In genomic region chr1:41897768-41898330, GRCm38 (mm10) we compare ENCODE assay signal across 11 mouse cellular contexts.
A peak's percentile ranks its signal among the peaks of the same experiment; 100 is the strongest.
DNase-seq lines count a peak whose midpoint lies in the region; ATAC-seq lines count a peak whose summit lies in the region.
"Had no signal": no experiment of that assay in that cellular context is flagged by ENCODE, and none has a peak within 500 bp of the region (broad histone marks: within the 10 kb centered on the region; RNA-seq: fewer than 3 reads in every experiment).

No protein-coding gene starts in this region.

- WGBS in midbrain, embryonic 14.5 days = 76% methylated on average over 4 of the region's 4 CpGs
- 86% methylated on average over 4 of the region's 4 CpGs for WGBS in midbrain, embryonic 11.5 days
- WGBS in hindbrain, embryonic 16.5 days = 62% methylated on average over 4 of the region's 4 CpGs

- no peak overlapping the region for H3K27ac ChIP-seq in midbrain, embryonic 14.5 days (replicated peaks; ENCODE audit: low read depth, low read length)
- no peak overlapping the region for H3K27ac ChIP-seq in midbrain, embryonic 11.5 days (ENCODE audit: low read depth, low read length)
- no peak overlapping the region for H3K27ac ChIP-seq in hindbrain, embryonic 16.5 days (ENCODE audit: low read depth, low read length)
- H3K27ac ChIP-seq: heart, embryonic 15.5 days; limb, embryonic 10.5 days had no signal

- no peak overlapping the region for H3K4me2 ChIP-seq in midbrain, embryonic 14.5 days (ENCODE audit: low read length)
- no peak overlapping the region for H3K4me2 ChIP-seq in midbrain, embryonic 11.5 days
- peak overlapping the region; percentile 31; the same call in 1 of the 2 replicates for H3K4me2 ChIP-seq in hindbrain, embryonic 16.5 days (ENCODE audit: low read length)
- H3K4me2 ChIP-seq: heart, embryonic 15.5 days had no signal

- H3K27me3 ChIP-seq in midbrain, embryonic 14.5 days (ENCODE audit: control insufficient read depth, insufficient read depth, low read length) = no peaks in the 10 kb centered on the region
- H3K27me3 ChIP-seq in midbrain, embryonic 11.5 days (ENCODE audit: control insufficient read depth, insufficient read depth, low read length) = no peaks in the 10 kb centered on the region
- H3K27me3 ChIP-seq in hindbrain, embryonic 16.5 days (replicated peaks; ENCODE audit: control insufficient read depth, insufficient read depth, low read length) = no peaks in the 10 kb centered on the region
- H3K27me3 ChIP-seq: heart, embryonic 15.5 days had no signal

- DNase-seq in frontal cortex, postnatal 36 days (ENCODE audit: low spot score in 2 of 2) = peak; percentile 36 to 65
- no peak for DNase-seq in frontal cortex, postnatal 14 days (ENCODE audit: low spot score in 2 of 2)
- peak; percentile 79 for DNase-seq in midbrain, embryonic 14.5 days
- DNase-seq in midbrain, embryonic 11.5 days (ENCODE audit: low spot score, missing footprints) = no peak
- DNase-seq in retina, embryonic 14.5 days (ENCODE audit: low spot score) = peak; percentile 6
- no peak for DNase-seq in B cell, adult 2 months
- no peak for DNase-seq in thymus, postnatal 36 days
- DNase-seq: thymus, postnatal 14 days had no signal

- H3K4me1 ChIP-seq in midbrain, embryonic 14.5 days (ENCODE audit: control insufficient read depth, insufficient read depth, low read length) = no peaks in the 10 kb centered on the region
- no peaks in the 10 kb centered on the region for H3K4me1 ChIP-seq in midbrain, embryonic 11.5 days (ENCODE audit: control insufficient read depth, insufficient read depth, low read length)
- no peaks in the 10 kb centered on the region for H3K4me1 ChIP-seq in hindbrain, embryonic 16.5 days (ENCODE audit: control insufficient read depth, insufficient read depth, low read depth, low read length)
- H3K4me1 ChIP-seq: heart, embryonic 15.5 days; limb, embryonic 10.5 days had no signal

- no peak overlapping the region for H3K9ac ChIP-seq in midbrain, embryonic 14.5 days (replicated peaks; ENCODE audit: low read length)
- no peak overlapping the region for H3K9ac ChIP-seq in midbrain, embryonic 11.5 days (ENCODE audit: low read length)
- H3K9ac ChIP-seq in hindbrain, embryonic 16.5 days (ENCODE audit: low read depth, low read length) = no peak overlapping the region
- H3K9ac ChIP-seq: heart, embryonic 15.5 days had no signal

- ATAC-seq in midbrain, embryonic 14.5 days (ENCODE audit: low FRiP score, low TSS enrichment) = no peak; the same call in 1 of the 2 replicates
- no peak for ATAC-seq in midbrain, embryonic 11.5 days (ENCODE audit: low FRiP score)
- ATAC-seq in hindbrain, embryonic 16.5 days = peak; percentile 63

- H3K36me3 ChIP-seq in midbrain, embryonic 14.5 days (ENCODE audit: control insufficient read depth, insufficient read depth, low read length) = no peaks in the 10 kb centered on the region
- H3K36me3 ChIP-seq in midbrain, embryonic 11.5 days (ENCODE audit: control insufficient read depth, insufficient read depth, low read length) = no peaks in the 10 kb centered on the region
- H3K36me3 ChIP-seq in hindbrain, embryonic 16.5 days (ENCODE audit: control insufficient read depth, insufficient read depth, low read length) = no peaks in the 10 kb centered on the region
- H3K36me3 ChIP-seq: heart, embryonic 15.5 days; limb, embryonic 10.5 days had no signal

- no peaks in the 10 kb centered on the region for H3K9me3 ChIP-seq in midbrain, embryonic 14.5 days (ENCODE audit: control insufficient read depth, low read length)
- H3K9me3 ChIP-seq in midbrain, embryonic 11.5 days (ENCODE audit: control insufficient read depth, low read length) = no peaks in the 10 kb centered on the region
- no peaks in the 10 kb centered on the region for H3K9me3 ChIP-seq in hindbrain, embryonic 16.5 days (ENCODE audit: control insufficient read depth, low read length)
- H3K9me3 ChIP-seq: heart, embryonic 15.5 days; limb, embryonic 10.5 days had no signal

- no peak overlapping the region for H3K4me3 ChIP-seq in midbrain, embryonic 14.5 days (replicated peaks; ENCODE audit: low read depth, low read length)
- no peak overlapping the region for H3K4me3 ChIP-seq in midbrain, embryonic 11.5 days (ENCODE audit: low read depth, low read length)
- H3K4me3 ChIP-seq in hindbrain, embryonic 16.5 days (ENCODE audit: low read length) = no peak overlapping the region
- H3K4me3 ChIP-seq: heart, embryonic 15.5 days; limb, embryonic 10.5 days had no signal

Comparison
In these comparisons a context has a peak if more than half of its experiments do, and no peak if none do; other contexts are left out.
1. DNase-seq: peak in frontal cortex, postnatal 36 days (2 of 2), midbrain, embryonic 14.5 days (single experiment) and retina, embryonic 14.5 days (single experiment); none in frontal cortex, postnatal 14 days (0 of 2), midbrain, embryonic 11.5 days (single experiment), B cell, adult 2 months (0 of 2) and thymus, postnatal 36 days (0 of 2).